Mouse (Mus musculus) T-helper 17 cell (primary cell): ENCODE results near the gene Ttc28.

ENCODE experiments used
- in situ Hi-C, 2 experiments: fragments of 300-600 bp; cut with MboI, MseI; formaldehyde crosslinking; loops; 1 replicate in 1 of 2; 2 replicates in 1 of 2; pipeline ENCODE4 v1.15.1; 2025; ENCODE audit warnings: high pct_unique_total_duplicates in 2 of 2

The Ttc28 gene

GRCm38 (mm10) chr5:111200167-111200840, 320.7 kb downstream of the Ttc28 start:
- in situ Hi-C loops = no loop called here

GRCm38 (mm10) chr5:111200915-111201610, 321.5 kb downstream of the Ttc28 start:
- in situ Hi-C loops = no loop called here

GRCm38 (mm10) chr5:111204221-111204620, 324.6 kb downstream of the Ttc28 start:
- in situ Hi-C loops = no loop called here

GRCm38 (mm10) chr5:111204976-111205586, 325.5 kb downstream of the Ttc28 start:
- in situ Hi-C loops = no loop called here

- in situ Hi-C loops = no loop called here
Measured at GRCm38 (mm10) chr5:111205817-111206216, 326.2 kb downstream of the Ttc28 start.

GRCm38 (mm10) chr5:111207924-111208659, 328.5 kb downstream of the Ttc28 start:
- in situ Hi-C loops = no loop called here

GRCm38 (mm10) chr5:111208660-111208969, 329.0 kb downstream of the Ttc28 start:
- in situ Hi-C loops = no loop called here

- in situ Hi-C loops = loop anchor here in 1 of 2 experiments (5.0 kb wide), 1 partner anchor 43 kb away; no protein-coding TSS in a partner anchor
Measured at GRCm38 (mm10) chr5:111213935-111214450, 334.4 kb downstream of the Ttc28 start.

- in situ Hi-C loops = loop anchor here in 1 of 2 experiments (5.0 kb wide), 1 partner anchor 42 kb away; no protein-coding TSS in a partner anchor
Measured at GRCm38 (mm10) chr5:111214890-111215289, 335.3 kb downstream of the Ttc28 start.

- in situ Hi-C loops = no loop called here
Measured at GRCm38 (mm10) chr5:111215722-111216121, 336.1 kb downstream of the Ttc28 start.

- in situ Hi-C loops = no loop called here
Measured at GRCm38 (mm10) chr5:111216166-111216565, 336.6 kb downstream of the Ttc28 start.

- in situ Hi-C loops = no loop called here
Measured at GRCm38 (mm10) chr5:111217447-111218110, 338.0 kb downstream of the Ttc28 start.

GRCm38 (mm10) chr5:111218111-111218891, 338.7 kb downstream of the Ttc28 start:
- in situ Hi-C loops = no loop called here

- in situ Hi-C loops = no loop called here
Measured at GRCm38 (mm10) chr5:111218998-111219397, 339.4 kb downstream of the Ttc28 start.

GRCm38 (mm10) chr5:111220679-111221380, 341.2 kb downstream of the Ttc28 start:
- in situ Hi-C loops = no loop called here

- in situ Hi-C loops = no loop called here
Measured at GRCm38 (mm10) chr5:111222820-111223219, 343.2 kb downstream of the Ttc28 start.

- in situ Hi-C loops = no loop called here
Measured at GRCm38 (mm10) chr5:111225306-111225705, 345.7 kb downstream of the Ttc28 start.

- in situ Hi-C loops = no loop called here
Measured at GRCm38 (mm10) chr5:111226486-111226885, 346.9 kb downstream of the Ttc28 start.

GRCm38 (mm10) chr5:111227850-111228249, 348.2 kb downstream of the Ttc28 start:
- in situ Hi-C loops = no loop called here
